Mouse (Mus musculus): Measurements from ENCODE around the gene Fbrs. TPM values are rescaled to one million over a fixed set of nuclear protein-coding genes. Genes with fewer than 3 reads are reported as not detected.

Gene Fbrs
- polyA plus RNA-seq, 1 experiment from 2014 or later: 8.7 TPM

GRCm38 (mm10) chr7:127473705-127474104 lies 5.3 kb upstream of the Fbrs start:
- Histone ChIP-seq H3K9ac (ENCODE audit: low read length) (no peak overlapping the region), H3K4me3 (ENCODE audit: low read depth, low read length) (no peak overlapping the region), H3K9me3 (ENCODE audit: control insufficient read depth, low read length) (no peaks in the 10 kb centered on the region), H3K27me3 (ENCODE audit: control insufficient read depth, insufficient read depth, low read length) (no peaks in the 10 kb centered on the region), H3K4me2 (replicated peaks; ENCODE audit: low read depth) (no peak overlapping the region), H3K27ac (replicated peaks) (no peak overlapping the region), H3K4me1 (replicated peaks; ENCODE audit: control insufficient read depth, insufficient read depth) (no peaks in the 10 kb centered on the region), H3K36me3 (ENCODE audit: control insufficient read depth, insufficient read depth, low read length) (peaks cover 19% of the 10 kb centered on the region)
- no peak for TF ChIP-seq EP300 (optimal IDR thresholded peaks at IDR 0.05)
- TF ChIP-seq CTCF (IDR thresholded peaks at IDR 0.05; ENCODE audit: low read depth): peak; percentile 51
- WGBS: 89% methylated on average over 5 of the region's 5 CpGs
- ATAC-seq (ENCODE audit: low FRiP score, low TSS enrichment) (no peak), DNase-seq (ENCODE audit: low spot score) (no peak)

- DNase-seq (ENCODE audit: low spot score) (no peak), ATAC-seq (ENCODE audit: low FRiP score, low TSS enrichment) (no peak)
- TF ChIP-seq CTCF (IDR thresholded peaks at IDR 0.05; ENCODE audit: low read depth) (no peak), EP300 (optimal IDR thresholded peaks at IDR 0.05) (no peak)
- H3K9ac ChIP-seq (ENCODE audit: low read length): no peak overlapping the region
- no peaks in the 10 kb centered on the region for H3K4me1 ChIP-seq (replicated peaks; ENCODE audit: control insufficient read depth, insufficient read depth)
- peaks cover 19% of the 10 kb centered on the region for H3K36me3 ChIP-seq (ENCODE audit: control insufficient read depth, insufficient read depth, low read length)
- no peak overlapping the region for H3K4me3 ChIP-seq (ENCODE audit: low read depth, low read length)
- H3K4me2 ChIP-seq (replicated peaks; ENCODE audit: low read depth): no peak overlapping the region
- H3K27ac ChIP-seq (replicated peaks): no peak overlapping the region
- no peaks in the 10 kb centered on the region for H3K9me3 ChIP-seq (ENCODE audit: control insufficient read depth, low read length)
- 74% methylated on average over 6 of the region's 6 CpGs for WGBS
- H3K27me3 ChIP-seq (ENCODE audit: control insufficient read depth, insufficient read depth, low read length): no peaks in the 10 kb centered on the region
Measured at GRCm38 (mm10) chr7:127474378-127475070, 4.5 kb upstream of the Fbrs start.

- Histone ChIP-seq H3K9ac (ENCODE audit: low read length) (no peak overlapping the region), H3K27me3 (ENCODE audit: control insufficient read depth, insufficient read depth, low read length) (no peaks in the 10 kb centered on the region), H3K4me3 (ENCODE audit: low read depth, low read length) (no peak overlapping the region), H3K4me1 (replicated peaks; ENCODE audit: control insufficient read depth, insufficient read depth) (no peaks in the 10 kb centered on the region), H3K27ac (replicated peaks) (no peak overlapping the region), H3K4me2 (replicated peaks; ENCODE audit: low read depth) (no peak overlapping the region), H3K9me3 (ENCODE audit: control insufficient read depth, low read length) (no peaks in the 10 kb centered on the region), H3K36me3 (ENCODE audit: control insufficient read depth, insufficient read depth, low read length) (peaks cover 19% of the 10 kb centered on the region)
- 92% methylated on average over 11 of the region's 11 CpGs for WGBS
- TF ChIP-seq EP300 (optimal IDR thresholded peaks at IDR 0.05) (no peak), CTCF (IDR thresholded peaks at IDR 0.05; ENCODE audit: low read depth) (no peak)
- DNase-seq (ENCODE audit: low spot score) (no peak), ATAC-seq (ENCODE audit: low FRiP score, low TSS enrichment) (no peak)
Measured at GRCm38 (mm10) chr7:127475186-127475740, 3.7 kb upstream of the Fbrs start.

GRCm38 (mm10) chr7:127476336-127476735 lies 2.7 kb upstream of the Fbrs start:
- Histone ChIP-seq H3K9ac (ENCODE audit: low read length) (no peak overlapping the region), H3K27me3 (ENCODE audit: control insufficient read depth, insufficient read depth, low read length) (no peaks in the 10 kb centered on the region), H3K4me1 (replicated peaks; ENCODE audit: control insufficient read depth, insufficient read depth) (no peaks in the 10 kb centered on the region), H3K4me3 (ENCODE audit: low read depth, low read length) (no peak overlapping the region), H3K27ac (replicated peaks) (no peak overlapping the region), H3K36me3 (ENCODE audit: control insufficient read depth, insufficient read depth, low read length) (peaks cover 19% of the 10 kb centered on the region), H3K9me3 (ENCODE audit: control insufficient read depth, low read length) (no peaks in the 10 kb centered on the region), H3K4me2 (replicated peaks; ENCODE audit: low read depth) (no peak overlapping the region)
- ATAC-seq (ENCODE audit: low FRiP score, low TSS enrichment): no peak
- 94% methylated on average over 11 of the region's 11 CpGs for WGBS
- TF ChIP-seq EP300 (optimal IDR thresholded peaks at IDR 0.05): no peak
- DNase-seq (ENCODE audit: low spot score): no peak

GRCm38 (mm10) chr7:127476855-127477254 lies 2.1 kb upstream of the Fbrs start:
- Histone ChIP-seq H3K27me3 (ENCODE audit: control insufficient read depth, insufficient read depth, low read length) (no peaks in the 10 kb centered on the region), H3K4me2 (replicated peaks; ENCODE audit: low read depth) (peak overlapping the region; percentile 84), H3K4me1 (replicated peaks; ENCODE audit: control insufficient read depth, insufficient read depth) (no peaks in the 10 kb centered on the region), H3K9ac (ENCODE audit: low read length) (peak overlapping the region; percentile 66), H3K9me3 (ENCODE audit: control insufficient read depth, low read length) (no peaks in the 10 kb centered on the region), H3K4me3 (ENCODE audit: low read depth, low read length) (peak overlapping the region; percentile 93; the same call in 1 of the 2 replicates), H3K27ac (replicated peaks) (peak overlapping the region; percentile 99), H3K36me3 (ENCODE audit: control insufficient read depth, insufficient read depth, low read length) (peaks cover 19% of the 10 kb centered on the region)
- DNase-seq (ENCODE audit: low spot score): no peak
- TF ChIP-seq EP300 (optimal IDR thresholded peaks at IDR 0.05) (no peak), CTCF (IDR thresholded peaks at IDR 0.05; ENCODE audit: low read depth) (no peak)
- 38% methylated on average over 4 of the region's 4 CpGs for WGBS
- ATAC-seq (ENCODE audit: low FRiP score, low TSS enrichment): no peak

Data from stomach, postnatal 0 days (tissue).